Mouse (Mus musculus): ENCODE measurements at regions not wholly inside any gene's neighbourhood (a gene's known extent, or its start where the extent isn't known, plus 50 kb on each side); places are given as distances from the start of the nearest gene placed in this dataset.

DNA sequence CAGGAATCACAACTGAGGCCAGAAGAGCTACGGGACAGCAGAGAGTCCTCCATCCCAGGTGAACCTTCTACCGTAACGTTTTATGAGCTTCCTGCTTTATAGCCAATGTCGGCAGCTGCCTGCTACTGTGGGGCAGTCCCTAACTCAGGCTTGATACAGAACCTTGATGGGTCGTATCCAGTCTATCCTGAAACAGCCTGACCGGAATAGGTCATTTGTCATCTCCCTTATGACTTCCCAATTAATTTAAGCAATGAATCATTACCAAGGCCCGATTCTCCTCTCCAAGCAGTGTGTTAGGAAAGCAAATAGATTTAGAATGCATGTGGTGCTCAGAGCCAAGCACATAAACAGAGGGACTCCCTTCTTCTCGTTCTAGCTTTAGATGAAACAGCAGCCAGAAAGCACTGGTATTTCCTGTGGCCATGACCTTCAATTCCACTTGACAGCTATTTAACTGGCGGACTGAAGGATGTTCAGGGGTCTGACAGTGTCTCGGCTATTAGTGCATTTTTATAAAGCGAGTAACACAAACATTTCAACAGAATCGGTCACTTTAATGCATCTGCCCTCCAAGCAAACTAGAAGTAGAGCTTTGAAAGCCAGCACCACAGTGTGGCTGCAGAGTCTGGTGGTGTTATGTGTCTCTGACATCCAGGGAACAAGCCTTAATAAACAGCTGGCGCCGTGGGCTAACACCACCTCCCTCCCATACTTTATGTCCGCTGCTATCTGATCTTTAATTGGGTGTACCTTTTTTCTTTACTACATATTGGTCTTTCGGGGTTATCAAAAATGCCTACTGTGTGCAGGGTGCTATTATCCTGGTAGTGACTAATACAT, 165.4 kb downstream of the Barhl2 start:
- H3K4me1 ChIP-seq (ENCODE audit: control insufficient read depth, insufficient read depth, insufficient read length, low read length) = no peaks in the 10 kb centered on the region
- TF ChIP-seq CTCF (IDR thresholded peaks at IDR 0.05; ENCODE audit: extremely low read depth, insufficient read length, insufficient replicate concordance, low read depth, low read length) (no peak), POLR2A (IDR thresholded peaks at IDR 0.05; ENCODE audit: low read depth, low read length) (no peak)
- H3K27me3 ChIP-seq (ENCODE audit: control insufficient read depth, insufficient read depth, low read length) = no peaks in the 10 kb centered on the region
- H3K36me3 ChIP-seq (ENCODE audit: control insufficient read depth, insufficient read depth, low read length) = no peaks in the 10 kb centered on the region
- 46% methylated on average over 16 of the region's 16 CpGs for WGBS
- H3K27ac ChIP-seq (ENCODE audit: insufficient read depth, low read depth, low read length) = no peak overlapping the region
- H3K4me3 ChIP-seq (ENCODE audit: low read depth, low read length) = no peak overlapping the region

DNA sequence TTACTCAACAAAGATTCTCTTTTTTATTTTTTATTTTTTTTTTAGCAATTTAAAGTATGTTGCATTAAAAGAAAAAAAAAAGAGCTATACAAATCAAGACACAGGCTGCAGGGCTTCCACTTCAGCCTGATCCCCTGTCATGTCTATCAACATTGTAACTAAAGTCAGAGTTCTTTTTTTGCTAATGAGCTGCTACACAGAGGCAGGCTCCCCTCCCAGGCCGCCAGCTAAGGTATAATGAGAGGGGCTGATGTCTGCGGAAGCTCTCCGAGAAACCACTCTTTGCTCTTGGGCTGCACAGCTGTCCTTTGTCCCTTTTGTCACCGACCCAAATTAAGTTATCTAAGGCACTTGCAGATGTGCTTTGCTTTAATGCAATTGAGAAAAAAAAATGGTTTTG, 172.8 kb downstream of the Barhl2 start:
- TF ChIP-seq POLR2A (IDR thresholded peaks at IDR 0.05; ENCODE audit: low read depth, low read length) (no peak), CTCF (IDR thresholded peaks at IDR 0.05; ENCODE audit: extremely low read depth, insufficient read length, insufficient replicate concordance, low read depth, low read length) (no peak)
- 22% methylated on average over 4 of the region's 4 CpGs for WGBS
- H3K27me3 ChIP-seq (ENCODE audit: control insufficient read depth, insufficient read depth, low read length) = no peaks in the 10 kb centered on the region
- H3K36me3 ChIP-seq (ENCODE audit: control insufficient read depth, insufficient read depth, low read length) = no peaks in the 10 kb centered on the region
- no peaks in the 10 kb centered on the region for H3K4me1 ChIP-seq (ENCODE audit: control insufficient read depth, insufficient read depth, insufficient read length, low read length)
- H3K4me3 ChIP-seq (ENCODE audit: low read depth, low read length) = no peak overlapping the region
- no peak overlapping the region for H3K27ac ChIP-seq (ENCODE audit: insufficient read depth, low read depth, low read length)

DNA sequence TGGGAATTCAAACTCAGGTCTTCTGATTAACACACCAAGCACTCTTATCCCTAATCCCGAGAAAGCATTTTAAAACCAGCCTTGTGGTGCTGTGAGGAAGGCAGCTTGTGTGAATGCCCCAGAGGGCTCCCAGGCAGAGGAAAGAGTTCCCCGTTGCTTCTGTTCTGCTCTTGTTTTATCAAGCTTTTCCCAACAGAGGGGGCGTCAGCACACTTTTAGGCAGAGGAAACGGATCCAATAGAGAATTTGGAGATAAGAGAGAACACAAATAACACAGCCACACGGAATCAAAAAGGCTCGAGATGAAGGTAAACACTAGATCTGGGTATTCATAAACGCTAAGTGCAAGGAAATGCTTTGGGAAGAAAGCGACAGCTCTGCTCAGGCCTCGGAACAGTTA, 173.2 kb downstream of the Barhl2 start:
- no peak for TF ChIP-seq CTCF (IDR thresholded peaks at IDR 0.05; ENCODE audit: extremely low read depth, insufficient read length, insufficient replicate concordance, low read depth, low read length)
- TF ChIP-seq POLR2A (IDR thresholded peaks at IDR 0.05; ENCODE audit: low read depth, low read length) = no peak
- H3K27ac ChIP-seq (ENCODE audit: insufficient read depth, low read depth, low read length) = no peak overlapping the region
- no peaks in the 10 kb centered on the region for H3K36me3 ChIP-seq (ENCODE audit: control insufficient read depth, insufficient read depth, low read length)
- WGBS = 30% methylated on average over 9 of the region's 9 CpGs
- H3K27me3 ChIP-seq (ENCODE audit: control insufficient read depth, insufficient read depth, low read length) = no peaks in the 10 kb centered on the region
- H3K4me1 ChIP-seq (ENCODE audit: control insufficient read depth, insufficient read depth, insufficient read length, low read length) = no peaks in the 10 kb centered on the region
- no peak overlapping the region for H3K4me3 ChIP-seq (ENCODE audit: low read depth, low read length)

DNA sequence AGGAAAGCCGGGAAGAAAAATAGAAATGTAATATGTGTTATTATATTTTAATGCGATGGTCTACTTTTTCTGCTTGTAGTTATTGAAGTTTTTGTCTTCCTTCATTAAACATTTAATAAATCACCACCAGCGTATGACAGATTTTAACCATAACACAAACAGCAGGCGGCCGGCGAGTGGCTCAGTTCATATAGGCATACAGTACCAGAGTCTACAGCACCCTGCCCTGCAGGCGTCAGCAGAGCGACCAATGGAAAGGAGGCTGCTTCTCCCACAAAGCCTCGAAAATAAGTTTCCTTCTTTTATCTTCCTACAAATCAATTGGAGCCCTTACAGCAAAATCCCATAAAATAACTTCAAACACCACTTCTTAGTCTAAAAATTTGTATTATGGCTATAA, 175.3 kb downstream of the Barhl2 start:
- WGBS = 72% methylated on average over 9 of the region's 9 CpGs
- no peaks in the 10 kb centered on the region for H3K27me3 ChIP-seq (ENCODE audit: control insufficient read depth, insufficient read depth, low read length)
- TF ChIP-seq POLR2A (IDR thresholded peaks at IDR 0.05; ENCODE audit: low read depth, low read length) (no peak), CTCF (IDR thresholded peaks at IDR 0.05; ENCODE audit: extremely low read depth, insufficient read length, insufficient replicate concordance, low read depth, low read length) (no peak)
- no peak overlapping the region for H3K4me3 ChIP-seq (ENCODE audit: low read depth, low read length)
- H3K36me3 ChIP-seq (ENCODE audit: control insufficient read depth, insufficient read depth, low read length) = no peaks in the 10 kb centered on the region
- H3K4me1 ChIP-seq (ENCODE audit: control insufficient read depth, insufficient read depth, insufficient read length, low read length) = no peaks in the 10 kb centered on the region
- no peak overlapping the region for H3K27ac ChIP-seq (ENCODE audit: insufficient read depth, low read depth, low read length)

- WGBS = 84% methylated on average over 8 of the region's 8 CpGs
- H3K27me3 ChIP-seq (ENCODE audit: control insufficient read depth, insufficient read depth, low read length) = no peaks in the 10 kb centered on the region
- no peaks in the 10 kb centered on the region for H3K36me3 ChIP-seq (ENCODE audit: control insufficient read depth, insufficient read depth, low read length)
- no peak overlapping the region for H3K4me3 ChIP-seq (ENCODE audit: low read depth, low read length)
- H3K4me1 ChIP-seq (ENCODE audit: control insufficient read depth, insufficient read depth, insufficient read length, low read length) = no peaks in the 10 kb centered on the region
- TF ChIP-seq POLR2A (IDR thresholded peaks at IDR 0.05; ENCODE audit: low read depth, low read length) (no peak), CTCF (IDR thresholded peaks at IDR 0.05; ENCODE audit: extremely low read depth, insufficient read length, insufficient replicate concordance, low read depth, low read length) (no peak)
- H3K27ac ChIP-seq (ENCODE audit: insufficient read depth, low read depth, low read length) = no peak overlapping the region
Observed at GRCm38 (mm10) chr5:106277786-106278185, 180.2 kb downstream of the Barhl2 start.

DNA sequence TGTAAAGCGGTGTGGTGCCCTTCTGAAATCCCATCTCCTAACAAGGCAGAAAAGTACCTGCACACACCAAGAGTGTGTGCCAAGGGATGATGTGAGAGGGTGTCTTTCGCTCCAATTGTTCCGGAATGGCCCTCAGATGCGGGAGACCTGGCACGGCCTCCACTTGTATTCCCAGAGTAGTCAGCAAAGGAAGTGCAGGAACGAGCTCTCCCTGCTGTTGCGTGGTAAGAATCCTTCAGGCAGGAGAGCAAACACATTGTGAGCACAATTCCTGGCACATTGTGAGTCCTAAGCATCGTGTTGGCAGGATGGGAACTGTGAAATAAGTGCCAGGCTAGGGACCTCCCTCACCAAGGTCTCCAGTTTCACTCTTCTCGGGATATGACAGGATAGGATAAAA, 180.7 kb downstream of the Barhl2 start:
- Histone ChIP-seq H3K4me3 (ENCODE audit: low read depth, low read length) (no peak overlapping the region), H3K36me3 (ENCODE audit: control insufficient read depth, insufficient read depth, low read length) (no peaks in the 10 kb centered on the region), H3K27ac (ENCODE audit: insufficient read depth, low read depth, low read length) (no peak overlapping the region), H3K4me1 (ENCODE audit: control insufficient read depth, insufficient read depth, insufficient read length, low read length) (no peaks in the 10 kb centered on the region), H3K27me3 (ENCODE audit: control insufficient read depth, insufficient read depth, low read length) (no peaks in the 10 kb centered on the region)
- 76% methylated on average over 9 of the region's 9 CpGs for WGBS
- TF ChIP-seq POLR2A (IDR thresholded peaks at IDR 0.05; ENCODE audit: low read depth, low read length) = no peak
- TF ChIP-seq CTCF (IDR thresholded peaks at IDR 0.05; ENCODE audit: extremely low read depth, insufficient read length, insufficient replicate concordance, low read depth, low read length) = no peak

DNA sequence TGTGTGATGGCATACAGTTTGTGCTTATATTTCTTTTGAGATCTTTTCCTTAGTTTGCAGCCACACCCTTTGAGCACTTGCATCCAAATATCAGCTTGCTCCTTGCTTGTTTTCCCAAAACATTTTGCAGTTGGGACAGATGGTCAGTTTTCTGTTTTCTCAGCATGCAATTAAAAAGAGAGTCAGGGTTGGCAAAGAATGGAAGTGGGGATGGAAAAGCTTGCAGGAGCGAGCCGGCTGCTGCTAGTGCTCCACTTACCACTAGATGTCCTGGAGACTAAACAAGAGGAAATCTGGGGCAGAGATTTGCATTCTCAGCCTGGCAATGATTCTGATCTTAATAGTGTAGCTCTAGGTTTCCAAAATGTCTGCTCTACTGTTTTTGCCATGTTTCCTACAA, 181.8 kb downstream of the Barhl2 start:
- Histone ChIP-seq H3K4me1 (ENCODE audit: control insufficient read depth, insufficient read depth, insufficient read length, low read length) (no peaks in the 10 kb centered on the region), H3K4me3 (ENCODE audit: low read depth, low read length) (no peak overlapping the region), H3K27ac (ENCODE audit: insufficient read depth, low read depth, low read length) (no peak overlapping the region), H3K36me3 (ENCODE audit: control insufficient read depth, insufficient read depth, low read length) (no peaks in the 10 kb centered on the region), H3K27me3 (ENCODE audit: control insufficient read depth, insufficient read depth, low read length) (no peaks in the 10 kb centered on the region)
- TF ChIP-seq POLR2A (IDR thresholded peaks at IDR 0.05; ENCODE audit: low read depth, low read length) (no peak), CTCF (IDR thresholded peaks at IDR 0.05; ENCODE audit: extremely low read depth, insufficient read length, insufficient replicate concordance, low read depth, low read length) (no peak)
- WGBS = 21% methylated on average over 2 of the region's 2 CpGs

Data from small intestine, adult 2 months (tissue).